Mouse (Mus musculus) bone marrow macrophage, adult 2 months (primary cell): Measurements from ENCODE around the gene Galc.

Experiments used
- CTCF ChIP-seq: IDR thresholded peaks from 2 replicates; pipeline ENCODE4 v1.5.1; 2012; ENCODE audit warnings: low read depth, mild to moderate bottlenecking, low read length, moderate library complexity
- POLR2A ChIP-seq: IDR thresholded peaks from 2 replicates; pipeline ENCODE4 v1.6.1; 2012; ENCODE audit warnings: mild to moderate bottlenecking, low read depth, low read length, borderline replicate concordance

GRCm38 (mm10) chr12:98284477-98284876, 25.2 kb upstream of the Galc start:
- TF ChIP-seq CTCF = no peak
- TF ChIP-seq POLR2A = no peak
